Mouse (Mus musculus) forebrain, embryonic 12.5 days (tissue): ENCODE results near the gene Pus7l. TPM values are rescaled to one million over a fixed set of nuclear protein-coding genes. Genes with fewer than 3 reads are reported as not detected.

Source experiments
- ATAC-seq: fragments of 200-750 bp; cut with Nextera tagmentation; 2 replicates; pipeline ENCODE4 v1.8.0; 2017; ENCODE audit warnings: moderate TSS enrichment; ENCODE audit not compliant: low FRiP score
- H3K27ac ChIP-seq: fragments of 300-500 bp; sonication (generic); 2 replicates; pipeline ENCODE4 v1.5.1; 2016; ENCODE audit warnings: mild to moderate bottlenecking
- H3K27me3 ChIP-seq: fragments of 300-500 bp; sonication (generic); 2 replicates; pipeline ENCODE4 v1.6.1; 2016; ENCODE audit warnings: mild to moderate bottlenecking
- H3K36me3 ChIP-seq: fragments of 300-500 bp; sonication (generic); replicated peaks from 2 replicates; pipeline ENCODE4 v1.6.1; 2016; ENCODE audit warnings: mild to moderate bottlenecking
- H3K4me1 ChIP-seq: fragments of 300-500 bp; sonication (generic); 2 replicates; pipeline ENCODE4 v1.6.1; 2016
- H3K4me2 ChIP-seq: fragments of 300-500 bp; sonication (generic); 2 replicates; pipeline ENCODE4 v1.6.1; 2016; ENCODE audit warnings: mild to moderate bottlenecking, moderate library complexity
- H3K4me3 ChIP-seq: fragments of 300-500 bp; sonication (generic); replicated peaks from 2 replicates; pipeline ENCODE4 v1.5.1; 2016; ENCODE audit warnings: mild to moderate bottlenecking
- H3K9ac ChIP-seq: fragments of 300-500 bp; sonication (generic); 2 replicates; pipeline ENCODE4 v1.6.1; 2016; ENCODE audit warnings: mild to moderate bottlenecking
- H3K9me3 ChIP-seq: fragments of 300-500 bp; sonication (generic); 2 replicates; pipeline ENCODE4 v1.6.1; 2016
- WGBS: fragments of 180-500 bp; shearing (Covaris S2); methylation state at CpG from one replicate; pipeline ENCODE4 v1.1.7; 2016; 5-methylcytosine and 5-hydroxymethylcytosine counted together
- polyA plus RNA-seq: library from polyadenylated mRNA; unstranded; fragments of >200 nt; fragmentation: Nextera tagmentation; extraction: Ambion mirVana; gene quantifications from 2 replicates; pipeline ENCODE4 v1.2.1, GENCODE M21; 2016

Pus7l gene
- polyA plus RNA-seq: 7.3 and 7.8 TPM in 2 replicates

DNA sequence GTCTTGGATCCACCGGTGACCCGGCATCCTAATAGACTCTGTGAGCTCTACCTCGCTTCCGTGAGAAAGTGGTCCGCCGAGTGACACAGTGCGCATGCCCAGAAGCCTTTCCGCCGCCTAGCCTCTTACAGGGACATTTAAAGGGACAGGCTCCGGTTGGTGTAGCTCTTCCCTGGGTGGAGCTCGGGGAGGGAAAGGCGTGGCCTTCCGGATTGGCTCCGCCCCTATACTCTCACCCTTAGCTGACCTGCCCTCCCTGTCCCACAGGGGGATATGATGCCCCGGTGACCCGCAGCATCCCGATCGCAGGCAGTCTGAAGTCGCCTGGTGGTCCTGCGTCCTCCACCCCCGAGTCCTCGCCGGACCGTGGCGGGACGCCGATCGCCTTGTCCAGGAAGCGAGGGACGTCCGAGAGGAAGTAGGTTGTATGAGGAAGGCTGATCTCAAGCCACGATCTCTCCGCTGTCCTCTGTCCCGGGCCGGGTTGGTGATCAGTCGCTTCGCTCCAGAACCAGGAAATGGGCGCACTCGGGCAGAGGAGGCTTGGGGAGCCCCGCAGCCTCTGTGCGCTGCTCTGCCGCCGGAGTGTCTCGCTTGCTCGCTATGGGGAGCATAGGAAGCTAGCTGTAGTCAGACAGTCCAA, at the start of gene Pus7l, which contains the start of gene Irak4:
Pus7l (minus strand) TSS at position 139 of the 643 bp plus-strand sequence.
Irak4 (plus strand) TSS at position 235 of the 643 bp plus-strand sequence.
- H3K27ac ChIP-seq: no peak within 1 kb of the TSS
- peak within 1 kb of the TSS; percentile 67 for H3K4me2 ChIP-seq
- H3K4me3 ChIP-seq: peak within 1 kb of the TSS; percentile 56
- peaks cover 5% of the 10 kb centered on the region; the same call in 1 of the 2 replicates for H3K4me1 ChIP-seq
- no peaks in the 10 kb centered on the region for H3K9me3 ChIP-seq
- H3K36me3 ChIP-seq: no peaks in the 10 kb centered on the region
- H3K27me3 ChIP-seq: no peaks in the 10 kb centered on the region
- 0% methylated on average over 45 of the region's 45 CpGs for WGBS
- ATAC-seq: peak; percentile 98
- H3K9ac ChIP-seq: peak within 1 kb of the TSS; percentile 60

GRCm38 (mm10) chr15:94591356-94591755, 48.0 kb upstream of the Pus7l start:
- no peaks in the 10 kb centered on the region for H3K27me3 ChIP-seq
- 87% methylated on average over 4 of the region's 4 CpGs for WGBS
- no peaks in the 10 kb centered on the region for H3K9me3 ChIP-seq
- no peak overlapping the region for H3K27ac ChIP-seq
- ATAC-seq: no peak
- H3K36me3 ChIP-seq: no peaks in the 10 kb centered on the region
- peaks cover 15% of the 10 kb centered on the region for H3K4me1 ChIP-seq
- no peak overlapping the region for H3K4me2 ChIP-seq
- H3K4me3 ChIP-seq: no peak overlapping the region
- no peak overlapping the region for H3K9ac ChIP-seq

DNA sequence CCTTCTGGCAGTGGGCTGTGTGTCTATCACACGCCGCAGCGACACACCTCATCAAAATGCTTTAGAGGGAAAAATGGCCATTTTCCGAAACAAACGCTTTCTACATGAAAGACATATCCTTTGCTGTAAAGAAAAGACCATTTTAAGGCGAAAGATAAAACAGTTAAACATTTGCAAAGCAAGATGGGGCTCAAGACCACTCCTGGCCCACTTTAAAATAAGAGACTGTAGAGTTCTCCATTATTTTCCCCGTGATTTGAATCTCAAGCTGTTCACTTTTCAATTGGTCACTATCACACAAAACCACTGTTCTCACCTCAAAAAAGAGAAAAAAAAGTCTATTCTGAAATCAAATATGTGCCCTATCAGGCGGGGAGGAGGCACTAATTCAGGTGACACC, 46.7 kb upstream of the Pus7l start:
- no peaks in the 10 kb centered on the region for H3K9me3 ChIP-seq
- peaks cover 7% of the 10 kb centered on the region for H3K36me3 ChIP-seq
- WGBS: 10% methylated on average over 8 of the region's 8 CpGs
- no peak overlapping the region for H3K27ac ChIP-seq
- H3K4me1 ChIP-seq: peaks cover 15% of the 10 kb centered on the region
- peak overlapping the region; percentile 92 for H3K4me3 ChIP-seq
- ATAC-seq: peak; percentile 2; the same call in 1 of the 2 replicates
- H3K9ac ChIP-seq: peak overlapping the region; percentile 91; the same call in 1 of the 2 replicates
- no peaks in the 10 kb centered on the region for H3K27me3 ChIP-seq
- peak overlapping the region; percentile 52 for H3K4me2 ChIP-seq

GRCm38 (mm10) chr15:94589219-94590075, 46.1 kb upstream of the Pus7l start, which contains the start of gene Twf1:
Gene Twf1 (minus strand): TSS chr15:94589889.
- H3K36me3 ChIP-seq: peaks cover 14% of the 10 kb centered on the region
- no peaks in the 10 kb centered on the region for H3K27me3 ChIP-seq
- peak within 1 kb of the TSS; percentile 82 for H3K27ac ChIP-seq
- peak within 1 kb of the TSS; percentile 92 for H3K4me3 ChIP-seq
- H3K9me3 ChIP-seq: no peaks in the 10 kb centered on the region
- peak within 1 kb of the TSS; percentile 91 for H3K9ac ChIP-seq
- H3K4me1 ChIP-seq: peaks cover 15% of the 10 kb centered on the region
- peak; percentile 100 for ATAC-seq
- WGBS: under 1% methylated on average over 65 of the region's 70 CpGs
- H3K4me2 ChIP-seq: peak within 1 kb of the TSS; percentile 73

DNA sequence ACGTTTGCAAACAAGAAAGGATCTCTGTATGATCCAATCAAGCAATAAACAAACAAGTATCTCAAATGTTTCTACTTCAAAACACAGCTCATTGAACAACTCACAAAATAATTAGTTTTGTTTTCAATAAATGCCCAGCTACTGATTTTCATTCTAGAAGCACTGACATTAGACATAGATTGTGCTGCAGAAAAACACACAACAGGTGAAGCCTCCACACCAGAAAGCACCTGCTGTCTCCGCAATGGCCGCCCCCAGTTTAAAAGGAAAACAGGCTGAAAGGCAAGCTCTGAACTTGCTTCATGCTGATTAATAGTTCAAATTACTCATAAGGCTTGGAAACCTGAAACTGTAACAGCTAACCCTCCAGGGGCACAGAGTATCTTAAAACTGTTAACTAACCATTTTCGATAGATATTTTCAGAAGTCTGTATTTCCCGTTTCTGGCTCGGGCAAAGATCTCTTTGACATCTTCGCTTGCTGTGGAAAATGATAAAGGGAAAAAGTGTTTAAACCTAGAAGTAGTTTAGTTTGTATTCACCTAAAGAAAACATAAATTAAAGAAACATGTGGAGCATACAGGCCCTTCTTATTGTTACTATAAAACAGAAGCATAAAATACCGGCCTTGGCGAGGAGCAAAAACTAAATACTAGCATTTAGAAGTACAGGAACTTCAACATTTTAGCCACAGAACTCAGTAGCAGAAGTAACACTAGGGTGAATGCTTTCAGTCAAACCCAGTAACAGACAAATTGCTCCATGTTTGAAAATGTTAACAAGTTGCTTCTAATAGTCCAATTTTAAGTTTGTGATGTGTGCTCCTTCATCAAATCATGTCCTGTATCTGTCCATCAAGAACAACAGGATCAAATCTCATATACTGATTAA, 44.7 kb upstream of the Pus7l start:
- Histone ChIP-seq H3K9me3 (no peaks in the 10 kb centered on the region), H3K27me3 (no peaks in the 10 kb centered on the region), H3K4me1 (peaks cover 15% of the 10 kb centered on the region), H3K9ac (no peak overlapping the region), H3K4me3 (no peak overlapping the region), H3K36me3 (peaks cover 27% of the 10 kb centered on the region), H3K4me2 (peak overlapping the region; percentile 73), H3K27ac (no peak overlapping the region)
- no peak for ATAC-seq
- WGBS: 92% methylated on average over 9 of the region's 9 CpGs

- no peak overlapping the region for H3K27ac ChIP-seq
- H3K4me1 ChIP-seq: peaks cover 11% of the 10 kb centered on the region
- H3K4me3 ChIP-seq: no peak overlapping the region
- H3K27me3 ChIP-seq: no peaks in the 10 kb centered on the region
- H3K4me2 ChIP-seq: no peak overlapping the region
- H3K9ac ChIP-seq: no peak overlapping the region
- WGBS: 86% methylated on average over 4 of the region's 4 CpGs
- H3K36me3 ChIP-seq: peaks cover 58% of the 10 kb centered on the region
- H3K9me3 ChIP-seq: no peaks in the 10 kb centered on the region
- no peak for ATAC-seq
These were observed 41.4 kb upstream of the Pus7l start for GRCm38 (mm10) chr15:94584738-94585137.

DNA sequence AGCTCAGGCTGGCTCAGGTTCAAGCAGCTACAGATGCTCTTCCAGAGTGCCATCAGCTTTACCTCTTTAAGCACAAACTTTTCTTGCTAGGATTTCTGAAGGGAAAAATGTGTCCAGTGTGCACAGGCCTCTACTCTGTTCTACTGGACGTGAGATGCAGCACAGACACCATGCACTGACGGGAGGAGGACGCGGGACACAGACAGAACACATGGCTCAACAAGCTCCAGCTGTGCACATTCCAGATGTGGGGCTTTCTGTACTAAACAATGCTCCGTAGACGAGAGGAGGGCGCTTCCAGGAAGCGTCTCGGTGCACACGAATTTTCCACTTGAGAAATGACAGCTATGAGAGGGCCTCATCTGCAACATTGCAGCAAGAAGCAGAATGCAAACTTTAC, 39.8 kb upstream of the Pus7l start:
- ATAC-seq: no peak
- Histone ChIP-seq H3K4me3 (no peak overlapping the region), H3K9ac (no peak overlapping the region), H3K27me3 (no peaks in the 10 kb centered on the region), H3K4me1 (peaks cover 4% of the 10 kb centered on the region), H3K27ac (no peak overlapping the region), H3K36me3 (peaks cover 67% of the 10 kb centered on the region), H3K9me3 (no peaks in the 10 kb centered on the region), H3K4me2 (no peak overlapping the region)
- 96% methylated on average over 10 of the region's 10 CpGs for WGBS

GRCm38 (mm10) chr15:94582000-94582593, 38.8 kb upstream of the Pus7l start:
- no peak for ATAC-seq
- Histone ChIP-seq H3K9me3 (no peaks in the 10 kb centered on the region), H3K9ac (no peak overlapping the region), H3K4me1 (no peaks in the 10 kb centered on the region), H3K27ac (no peak overlapping the region), H3K27me3 (no peaks in the 10 kb centered on the region), H3K4me2 (no peak overlapping the region), H3K4me3 (no peak overlapping the region), H3K36me3 (peaks cover 70% of the 10 kb centered on the region)
- WGBS: 41% methylated on average over 7 of the region's 7 CpGs

DNA sequence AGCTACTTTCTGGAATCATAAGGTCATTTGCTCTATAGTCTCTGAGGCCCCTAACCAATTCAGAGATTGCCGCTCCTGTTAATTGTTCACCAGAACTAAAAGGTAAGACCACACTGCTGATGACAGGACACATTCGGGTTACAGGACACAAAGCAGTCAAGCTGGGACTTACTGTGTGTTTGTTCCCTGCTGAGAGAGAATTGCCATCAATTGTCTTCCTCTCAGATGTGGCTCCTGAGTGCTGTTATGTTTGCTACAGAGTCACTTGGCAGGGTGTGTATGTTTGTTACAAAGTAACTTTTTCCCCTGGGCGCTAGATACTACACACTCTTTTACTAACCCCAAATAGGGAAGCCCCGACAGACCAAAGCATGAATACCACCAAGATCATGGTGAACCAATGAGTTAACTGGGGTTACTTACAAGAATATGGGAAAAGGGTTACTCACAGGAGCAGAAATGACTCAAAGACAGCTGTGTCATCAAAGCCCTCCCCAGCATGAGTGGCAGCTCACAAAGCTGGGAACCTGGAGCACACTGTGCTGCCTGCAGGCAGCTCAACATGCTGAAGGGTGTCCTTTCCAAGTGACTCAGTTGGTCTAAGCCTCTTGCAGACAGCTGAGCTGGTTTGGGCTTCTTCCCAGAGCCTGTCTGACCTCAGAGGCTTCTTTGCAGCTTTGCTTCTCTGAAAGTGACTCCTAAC, 31.4 kb upstream of the Pus7l start:
- Histone ChIP-seq H3K27ac (no peak overlapping the region), H3K9ac (no peak overlapping the region), H3K36me3 (peaks cover 12% of the 10 kb centered on the region), H3K4me2 (no peak overlapping the region), H3K27me3 (no peaks in the 10 kb centered on the region), H3K4me3 (no peak overlapping the region), H3K9me3 (no peaks in the 10 kb centered on the region), H3K4me1 (no peaks in the 10 kb centered on the region)
- no peak for ATAC-seq
- WGBS: 77% methylated on average over 4 of the region's 4 CpGs

DNA sequence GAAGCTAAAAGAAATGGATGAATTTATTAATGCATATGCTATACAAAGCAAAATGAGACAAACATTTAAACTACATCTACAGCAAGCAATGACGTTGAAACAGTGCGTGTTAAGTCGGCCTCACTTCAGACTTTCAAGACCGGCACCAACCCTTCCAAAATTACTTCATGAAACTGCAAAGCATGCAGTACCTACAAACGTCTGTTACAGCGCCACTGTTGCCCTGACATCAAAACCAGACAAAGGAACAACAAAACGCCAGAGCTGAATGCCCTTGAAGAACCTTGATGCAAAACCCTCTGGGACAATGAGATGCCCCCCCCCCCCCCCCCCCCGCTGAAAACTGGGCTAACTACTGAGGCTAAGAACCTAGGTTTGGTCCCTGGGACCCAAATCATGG, 29.4 kb upstream of the Pus7l start:
- 75% methylated on average over 8 of the region's 8 CpGs for WGBS
- no peaks in the 10 kb centered on the region for H3K9me3 ChIP-seq
- no peak overlapping the region for H3K4me2 ChIP-seq

DNA sequence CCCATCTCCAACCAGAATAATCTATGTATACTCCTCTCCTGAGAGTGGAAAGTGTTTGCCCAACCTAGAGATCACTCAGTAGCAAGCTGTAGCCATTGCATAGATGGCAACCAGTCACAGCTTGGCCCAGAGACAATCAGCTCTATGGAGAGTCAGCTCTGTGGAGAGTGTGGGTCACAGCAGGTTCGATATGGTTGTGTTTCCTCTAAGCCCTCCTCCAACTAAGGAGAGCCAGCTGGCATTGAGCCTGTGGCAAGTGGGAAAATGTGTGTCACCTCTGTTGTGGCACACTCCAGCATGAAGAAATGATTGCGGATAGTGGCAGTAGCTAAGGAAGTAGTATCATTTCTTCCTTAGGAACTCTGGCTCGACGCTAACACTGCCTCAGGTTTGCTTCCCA, 28.2 kb upstream of the Pus7l start:
- Histone ChIP-seq H3K36me3 (no peaks in the 10 kb centered on the region), H3K27ac (no peak overlapping the region), H3K9ac (no peak overlapping the region), H3K4me3 (no peak overlapping the region), H3K4me1 (no peaks in the 10 kb centered on the region), H3K4me2 (no peak overlapping the region), H3K9me3 (no peaks in the 10 kb centered on the region), H3K27me3 (no peaks in the 10 kb centered on the region)
- no peak for ATAC-seq
- 92% methylated on average over 4 of the region's 4 CpGs for WGBS

More for the DNA sequence above, 29.4 kb upstream of the Pus7l start:
- no peaks in the 10 kb centered on the region for H3K36me3 ChIP-seq
- H3K4me1 ChIP-seq: no peaks in the 10 kb centered on the region
- ATAC-seq: no peak
- no peak overlapping the region for H3K4me3 ChIP-seq
- H3K9ac ChIP-seq: no peak overlapping the region
- no peak overlapping the region for H3K27ac ChIP-seq
- H3K27me3 ChIP-seq: no peaks in the 10 kb centered on the region
